Mouse (Mus musculus): ENCODE results near the gene Slc38a10.

Slc38a10 gene

DNA sequence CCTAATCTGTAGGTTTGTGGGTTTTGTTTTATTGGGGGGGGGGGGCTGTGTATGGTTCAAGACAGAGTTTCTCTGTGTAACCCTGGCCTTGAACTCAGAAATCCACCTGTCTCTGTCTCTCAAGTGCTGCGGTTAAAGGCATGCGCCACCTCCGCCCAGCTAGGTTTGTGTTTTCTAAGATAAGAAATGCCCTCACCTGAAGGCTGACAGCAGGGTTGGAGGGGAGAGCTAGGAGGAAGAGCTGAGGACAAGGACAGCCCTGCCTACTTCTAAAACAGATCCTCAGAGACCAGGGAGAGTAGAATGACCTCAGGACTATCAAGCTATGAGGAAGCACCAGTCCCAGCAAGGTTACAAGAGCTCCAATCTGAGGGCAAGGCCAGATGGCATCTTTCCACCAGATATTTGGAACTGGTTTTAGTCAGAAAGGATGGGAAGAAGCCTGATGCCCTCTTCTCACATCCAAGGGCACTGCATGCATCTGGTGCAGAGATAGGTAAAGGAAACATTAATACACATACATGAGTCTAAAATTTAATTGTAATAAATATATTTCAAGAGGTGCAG, 47.6 kb downstream of the Slc38a10 start:
- no peak for DNase-seq (ENCODE audit: low spot score in 2 of 2)

- DNase-seq (ENCODE audit: low spot score in 2 of 2) = peak; percentile 50 to 71
Observed at GRCm38 (mm10) chr11:120101036-120101435, 50.1 kb downstream of the Slc38a10 start.

GRCm38 (mm10) chr11:120098588-120099511, 52.3 kb downstream of the Slc38a10 start, which contains the start of the genes Tepsin and Ndufaf8:
TSS of gene Tepsin (minus strand) at chr11:120098731.
TSS of gene Ndufaf8 (plus strand) at chr11:120098928.
- DNase-seq (ENCODE audit: low spot score in 2 of 2) = peak; percentile 97 to 100

DNA sequence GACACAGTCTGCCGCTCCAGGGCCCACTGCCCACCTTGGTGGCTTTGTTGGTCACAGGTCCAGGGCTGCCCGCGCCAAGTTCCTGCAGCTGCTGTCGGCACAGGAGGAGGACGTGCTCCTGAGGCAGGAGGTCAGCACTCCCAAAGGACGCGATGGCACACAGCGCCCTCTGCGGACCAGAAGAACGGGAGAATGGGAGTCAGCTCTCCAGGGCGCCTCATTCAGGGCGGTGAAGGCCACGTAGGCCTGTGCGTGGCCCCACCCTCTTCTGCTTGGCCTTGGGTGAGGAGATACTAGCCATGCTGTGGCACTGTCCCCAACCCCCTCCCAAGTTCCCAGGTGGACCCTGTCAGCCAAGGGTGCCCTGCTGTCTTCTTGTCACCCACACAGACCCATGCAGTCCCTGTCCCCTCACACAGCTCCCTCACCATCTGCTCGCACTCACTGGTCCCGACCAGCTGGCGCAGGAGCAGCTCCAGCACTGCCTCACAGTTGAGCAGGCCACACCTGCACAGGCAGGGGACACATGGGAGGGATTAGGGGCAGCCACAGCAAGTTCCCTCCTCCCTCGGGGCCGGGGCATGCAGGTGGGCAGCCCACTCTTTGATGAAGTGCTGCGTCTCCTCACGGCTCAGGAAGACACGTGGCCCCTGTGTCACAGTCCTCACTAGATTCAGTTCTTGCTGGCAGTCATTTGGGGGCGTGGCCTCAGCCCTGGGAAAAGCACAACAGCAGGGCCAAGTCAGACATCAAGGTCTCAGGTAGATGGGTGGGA, 58.1 kb downstream of the Slc38a10 start:
- no peak for DNase-seq (ENCODE audit: low spot score in 2 of 2)

DNA sequence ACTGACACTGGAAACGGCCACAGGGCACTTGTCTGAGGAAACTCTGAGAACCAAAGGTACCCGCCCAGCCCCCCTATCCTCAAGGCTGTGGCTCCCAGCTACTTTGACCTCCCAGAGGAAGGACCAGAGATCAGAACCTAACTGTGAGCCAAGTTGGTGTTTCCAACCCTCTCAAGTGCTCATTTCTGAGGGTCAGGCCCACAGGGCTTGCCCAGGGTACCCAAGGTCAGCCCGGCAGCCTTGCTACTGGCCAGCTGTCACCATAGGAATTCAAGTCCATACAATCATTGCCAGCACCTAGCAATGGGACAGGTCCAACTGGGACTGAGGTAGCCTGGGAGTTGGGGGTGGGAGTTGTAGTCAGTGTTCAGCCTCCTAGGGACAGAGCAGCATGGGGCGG, 60.5 kb downstream of the Slc38a10 start:
- no peak for DNase-seq (ENCODE audit: low spot score in 2 of 2)

- peak; percentile 95 to 96 for DNase-seq (ENCODE audit: low spot score in 2 of 2)
Observed at GRCm38 (mm10) chr11:120086702-120087152, 64.4 kb downstream of the Slc38a10 start, which contains the start of gene Cep131. TSS of gene Cep131 (minus strand) at chr11:120086827.

- peak in 1 of 2 experiments; percentile 47 for DNase-seq (ENCODE audit: low spot score in 2 of 2)
Observed at GRCm38 (mm10) chr11:120085891-120086627, 65.1 kb downstream of the Slc38a10 start.

GRCm38 (mm10) chr11:120080282-120080681, 70.9 kb downstream of the Slc38a10 start:
- DNase-seq (ENCODE audit: low spot score in 2 of 2) = no peak

GRCm38 (mm10) chr11:120076191-120076590, 75.0 kb downstream of the Slc38a10 start:
- DNase-seq (ENCODE audit: low spot score in 2 of 2) = no peak

DNA sequence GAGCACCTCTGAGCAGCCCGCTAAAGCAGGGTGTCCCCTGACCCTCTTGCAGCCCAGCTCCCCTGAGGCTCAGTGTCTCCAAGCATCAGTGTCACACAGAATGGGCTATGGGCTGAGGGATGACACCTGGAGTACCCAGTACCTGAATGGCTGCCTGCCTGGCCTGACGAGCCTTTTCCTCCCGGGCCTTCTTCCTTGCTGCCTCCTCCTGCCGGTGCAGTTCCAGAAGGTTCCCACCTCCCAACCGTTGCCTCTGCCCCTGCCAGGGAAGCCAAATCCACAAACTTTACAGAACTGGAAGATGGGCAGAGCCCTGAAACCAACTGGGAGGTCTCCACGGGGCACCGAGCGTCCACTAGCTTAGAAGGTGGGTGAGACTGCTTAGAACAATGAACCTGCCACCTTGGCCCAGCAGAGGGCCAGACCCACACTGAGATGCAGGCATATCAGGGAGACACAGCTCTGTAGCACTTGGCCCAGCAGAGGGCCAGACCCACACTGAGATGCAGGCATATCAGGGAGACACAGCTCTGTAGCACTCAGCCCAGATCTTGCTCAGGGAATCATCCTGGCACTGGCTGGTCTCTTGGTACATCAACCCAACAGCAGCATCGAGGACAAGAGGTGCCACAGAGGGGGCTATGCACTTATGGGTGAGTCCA, 78.0 kb downstream of the Slc38a10 start:
- no peak for DNase-seq (ENCODE audit: low spot score in 2 of 2)

DNA sequence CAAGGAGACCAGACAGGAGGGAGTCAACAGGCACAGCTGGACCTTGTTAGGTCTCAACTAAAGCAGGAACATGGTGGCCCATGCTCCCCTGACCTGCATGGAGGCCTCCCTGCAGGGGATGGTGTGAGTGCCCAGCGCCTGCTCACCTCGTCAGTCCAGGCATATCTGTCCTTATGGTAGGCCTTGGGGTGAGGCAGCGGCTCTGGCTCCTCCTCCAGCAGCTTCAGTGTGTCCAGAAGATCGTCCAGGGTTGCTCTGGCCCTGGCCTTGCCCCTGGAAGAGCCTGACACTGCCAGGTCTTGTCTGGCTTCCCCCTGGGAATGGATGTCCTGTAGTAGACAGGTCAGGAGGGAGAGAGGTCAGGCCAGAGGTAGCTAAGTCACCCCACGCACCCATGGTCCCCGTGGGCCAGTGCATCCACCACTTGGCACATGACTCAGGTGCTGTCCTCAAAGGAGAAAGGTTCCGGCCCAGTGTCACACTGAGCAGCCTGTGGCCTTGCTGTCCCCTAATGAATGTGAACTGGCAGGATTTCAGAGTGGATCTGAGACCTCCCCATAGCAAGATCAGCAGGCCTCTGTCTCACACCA, 79.3 kb downstream of the Slc38a10 start:
- DNase-seq (ENCODE audit: low spot score in 2 of 2) = no peak

DNA sequence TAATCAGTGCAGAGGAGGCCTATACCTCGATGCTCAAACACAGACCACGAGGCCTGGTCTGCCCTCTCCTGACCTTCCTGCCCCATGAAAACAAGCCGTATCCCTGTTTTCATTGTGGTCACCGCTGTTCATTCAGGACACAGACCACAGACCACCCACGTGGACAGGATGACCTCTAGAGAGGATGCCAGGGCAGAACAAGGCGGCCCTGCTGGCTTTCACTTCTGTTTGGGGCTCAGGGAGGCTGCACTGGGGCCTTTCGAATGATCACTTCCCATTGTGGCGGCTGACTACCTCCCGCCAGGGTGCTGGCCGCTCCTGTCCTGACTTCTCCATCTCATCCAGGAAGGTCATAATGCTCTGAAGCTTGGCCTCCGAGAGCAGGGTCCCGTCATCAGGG, 80.1 kb downstream of the Slc38a10 start:
- DNase-seq (ENCODE audit: low spot score in 2 of 2) = no peak

GRCm38 (mm10) chr11:120070286-120070930, 80.7 kb downstream of the Slc38a10 start:
- DNase-seq (ENCODE audit: low spot score in 2 of 2) = no peak

DNA sequence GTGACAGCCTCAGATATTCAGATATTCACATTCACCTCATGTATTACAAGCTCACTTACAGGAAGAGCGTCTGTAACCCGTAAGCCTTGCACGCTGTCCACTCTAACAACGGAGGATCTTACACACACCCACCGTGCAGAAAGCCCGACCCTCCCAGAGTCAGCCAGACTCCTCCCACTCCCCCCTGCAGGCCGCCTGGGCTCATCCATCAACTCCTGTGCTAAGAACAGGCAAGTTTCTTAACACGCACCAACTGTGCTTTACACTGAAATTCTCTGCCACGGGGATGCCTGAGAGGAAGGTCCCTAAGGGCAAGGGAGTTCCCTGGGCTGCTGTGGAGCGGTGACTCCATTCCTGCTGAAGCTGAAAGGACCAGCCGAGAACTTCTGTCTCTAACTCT, 81.9 kb downstream of the Slc38a10 start:
- DNase-seq (ENCODE audit: low spot score in 2 of 2) = no peak

GRCm38 (mm10) chr11:120067834-120068233, 83.3 kb downstream of the Slc38a10 start:
- DNase-seq (ENCODE audit: low spot score in 2 of 2) = no peak

DNA sequence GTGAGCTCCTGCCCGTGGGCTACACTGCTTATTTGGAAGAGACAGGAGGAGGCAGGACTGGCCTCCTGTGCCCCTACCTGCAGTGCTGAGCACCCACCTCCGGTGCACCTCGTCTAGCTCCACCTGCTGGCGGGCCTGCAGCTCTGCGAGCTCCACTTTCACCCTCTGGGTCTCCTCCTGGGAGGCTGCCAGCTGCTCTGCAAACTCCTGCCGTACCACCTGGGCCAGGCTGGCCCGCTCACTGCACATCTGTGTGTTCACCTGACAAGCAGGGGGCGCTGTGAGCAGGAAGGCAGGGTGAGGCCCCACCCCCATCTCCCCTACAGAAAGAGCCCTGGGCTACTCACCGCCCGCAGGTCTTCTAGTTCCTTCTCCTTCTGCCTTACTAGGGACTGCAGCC, 85.9 kb downstream of the Slc38a10 start:
- peak in 1 of 2 experiments; percentile 66 for DNase-seq (ENCODE audit: low spot score in 2 of 2)

DNA sequence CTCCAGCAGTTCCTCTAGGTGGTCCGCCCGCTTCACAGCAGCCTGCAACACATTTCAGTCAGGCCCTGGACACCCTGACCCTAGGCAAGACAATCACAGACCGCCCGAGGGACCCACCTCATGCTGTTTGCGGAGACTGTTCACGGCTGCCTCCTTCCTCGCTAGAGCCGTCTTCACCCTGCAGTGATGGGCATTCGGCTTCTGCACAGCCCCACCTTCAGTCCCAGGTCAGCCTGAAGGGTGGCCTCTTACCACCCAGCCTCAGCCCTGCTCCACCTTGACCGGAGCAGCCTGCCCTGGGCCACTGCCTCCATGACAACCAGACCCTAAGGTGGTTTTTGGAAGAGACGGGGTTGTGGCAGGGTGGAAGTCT, 86.5 kb downstream of the Slc38a10 start:
- DNase-seq (ENCODE audit: low spot score in 2 of 2) = no peak

GRCm38 (mm10) chr11:120064006-120064667, 87.0 kb downstream of the Slc38a10 start:
- DNase-seq (ENCODE audit: low spot score in 2 of 2) = no peak

GRCm38 (mm10) chr11:120063326-120063725, 87.8 kb downstream of the Slc38a10 start:
- no peak for DNase-seq (ENCODE audit: low spot score in 2 of 2)
